Mouse (Mus musculus) brain, embryonic 14.5 days (tissue): ENCODE results near the gene Mtrex.

Experiments used
- CTCF ChIP-seq: fragments of 200-500 bp; IDR thresholded peaks from 2 replicates; pipeline ENCODE4 v1.5.1; 2012; ENCODE audit warnings: inconsistent platforms, mild to moderate bottlenecking, moderate library complexity, borderline replicate concordance; ENCODE audit not compliant: insufficient read depth, insufficient read length; ENCODE audit errors: extremely low read depth
- POLR2A ChIP-seq: fragments of 200-500 bp; IDR thresholded peaks from 2 replicates; pipeline ENCODE4 v1.6.1; 2012; ENCODE audit warnings: mild to moderate bottlenecking, inconsistent platforms, borderline replicate concordance; ENCODE audit not compliant: poor library complexity, insufficient read depth, insufficient read length, severe bottlenecking; ENCODE audit errors: extremely low read depth

- TF ChIP-seq POLR2A (no peak), CTCF (no peak)
Measured at GRCm38 (mm10) chr13:112825479-112825878, 101.7 kb downstream of the Mtrex start.
